Mouse (Mus musculus): ENCODE measurements at regions not wholly inside any gene's neighbourhood (a gene's known extent, or its start where the extent isn't known, plus 50 kb on each side); places are given as distances from the start of the nearest gene placed in this dataset.

DNA sequence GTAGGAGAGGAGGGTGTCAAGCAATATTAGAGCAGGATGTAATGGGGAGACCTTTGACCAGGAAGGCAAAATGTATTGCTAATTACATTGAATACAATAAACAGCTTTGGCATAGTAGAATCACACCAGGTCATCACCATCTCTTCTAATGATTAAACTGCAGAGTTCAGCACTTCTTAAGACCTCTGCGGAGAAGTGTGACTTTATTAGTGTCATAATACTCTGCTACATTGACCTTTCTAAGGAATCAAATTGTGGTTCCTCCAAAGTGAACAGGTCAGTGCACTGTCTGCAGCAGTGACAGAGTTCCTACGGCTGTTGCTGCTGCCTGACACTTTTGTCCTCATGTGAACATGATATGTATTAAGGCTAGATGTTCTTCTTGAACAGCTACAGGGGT lies 228.0 kb upstream of the Gm11042 start:
- Histone ChIP-seq H3K4me1 (ENCODE audit: control insufficient read depth, low read depth, low read length) (no peaks in the 10 kb centered on the region), H3K36me3 (ENCODE audit: control insufficient read depth, insufficient read depth) (no peaks in the 10 kb centered on the region), H3K27me3 (ENCODE audit: control insufficient read depth, insufficient read depth, low read depth, low read length) (no peaks in the 10 kb centered on the region), H3K4me2 (ENCODE audit: low read depth, low read length) (no peak overlapping the region), H3K9ac (ENCODE audit: low read depth, low read length) (no peak overlapping the region), H3K9me3 (replicated peaks; ENCODE audit: control insufficient read depth, low read length) (no peaks in the 10 kb centered on the region), H3K27ac (ENCODE audit: low read length) (no peak overlapping the region), H3K4me3 (ENCODE audit: low read depth, low read length) (no peak overlapping the region)
- 74% methylated on average over 2 of the region's 2 CpGs for WGBS (ENCODE audit: insufficient replicate concordance)
- no peak for ATAC-seq (ENCODE audit: low read depth)

DNA sequence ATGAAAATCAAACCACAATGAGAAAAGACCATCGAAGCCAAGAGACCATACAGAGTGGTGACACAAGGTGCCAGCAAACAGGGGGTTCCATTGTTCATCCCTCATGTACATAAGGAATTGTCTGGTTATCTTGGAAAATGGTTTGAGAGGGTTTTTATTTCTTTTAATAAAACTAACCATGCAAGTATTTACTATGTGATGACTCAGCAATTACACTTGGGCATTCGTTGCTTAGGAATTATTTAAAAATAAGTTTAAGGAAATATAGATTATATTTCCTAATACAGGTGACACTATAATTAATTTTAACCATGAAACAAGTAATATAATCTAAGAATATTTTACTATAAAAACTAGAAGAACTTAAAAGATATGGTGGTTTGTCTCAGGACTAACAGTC lies 218.7 kb upstream of the Gm11042 start:
- Histone ChIP-seq H3K9ac (ENCODE audit: low read depth, low read length) (no peak overlapping the region), H3K27me3 (ENCODE audit: control insufficient read depth, insufficient read depth, low read depth, low read length) (no peaks in the 10 kb centered on the region), H3K9me3 (replicated peaks; ENCODE audit: control insufficient read depth, low read length) (no peaks in the 10 kb centered on the region), H3K4me3 (ENCODE audit: low read depth, low read length) (no peak overlapping the region), H3K4me1 (ENCODE audit: control insufficient read depth, low read depth, low read length) (no peaks in the 10 kb centered on the region), H3K36me3 (ENCODE audit: control insufficient read depth, insufficient read depth) (no peaks in the 10 kb centered on the region), H3K27ac (ENCODE audit: low read length) (no peak overlapping the region), H3K4me2 (ENCODE audit: low read depth, low read length) (no peak overlapping the region)
- WGBS (ENCODE audit: insufficient replicate concordance), result 56% methylated on average over 2 of the region's 2 CpGs
- no peak for ATAC-seq (ENCODE audit: low read depth)

DNA sequence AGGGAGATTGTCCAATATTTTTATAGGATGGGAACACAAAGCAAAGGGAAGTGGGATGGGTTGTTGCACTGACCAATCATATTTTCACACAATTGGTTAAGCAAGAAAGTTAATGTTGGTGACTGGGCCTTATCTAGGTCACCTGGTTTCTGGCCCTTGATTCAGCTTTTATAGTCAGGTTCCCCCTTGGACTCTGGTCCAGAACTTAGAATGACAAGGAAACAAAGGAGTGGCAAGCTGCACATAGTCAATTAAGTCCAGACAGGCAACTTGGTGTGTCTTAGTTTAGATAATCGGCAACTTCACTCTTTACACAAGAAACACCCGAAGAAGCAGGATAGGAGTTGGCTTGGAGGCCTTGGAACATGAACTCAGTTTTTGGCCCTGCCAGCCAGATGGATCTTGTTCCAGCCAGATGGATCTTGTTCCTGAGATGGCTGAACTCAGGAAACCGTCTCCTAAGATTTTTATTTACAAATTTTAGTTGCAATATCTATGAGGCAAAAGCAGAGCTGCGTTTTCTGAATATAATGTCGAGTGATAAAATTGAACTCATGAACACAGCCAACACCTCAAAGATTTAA lies 212.9 kb upstream of the Gm11042 start:
- Histone ChIP-seq H3K27me3 (ENCODE audit: control insufficient read depth, insufficient read depth, low read depth, low read length) (no peaks in the 10 kb centered on the region), H3K9me3 (replicated peaks; ENCODE audit: control insufficient read depth, low read length) (no peaks in the 10 kb centered on the region), H3K36me3 (ENCODE audit: control insufficient read depth, insufficient read depth) (no peaks in the 10 kb centered on the region), H3K27ac (ENCODE audit: low read length) (no peak overlapping the region), H3K9ac (ENCODE audit: low read depth, low read length) (no peak overlapping the region), H3K4me3 (ENCODE audit: low read depth, low read length) (no peak overlapping the region), H3K4me2 (ENCODE audit: low read depth, low read length) (no peak overlapping the region), H3K4me1 (ENCODE audit: control insufficient read depth, low read depth, low read length) (no peaks in the 10 kb centered on the region)
- ATAC-seq (ENCODE audit: low read depth), result no peak
- WGBS (ENCODE audit: insufficient replicate concordance), result 63% methylated on average over 5 of the region's 5 CpGs

DNA sequence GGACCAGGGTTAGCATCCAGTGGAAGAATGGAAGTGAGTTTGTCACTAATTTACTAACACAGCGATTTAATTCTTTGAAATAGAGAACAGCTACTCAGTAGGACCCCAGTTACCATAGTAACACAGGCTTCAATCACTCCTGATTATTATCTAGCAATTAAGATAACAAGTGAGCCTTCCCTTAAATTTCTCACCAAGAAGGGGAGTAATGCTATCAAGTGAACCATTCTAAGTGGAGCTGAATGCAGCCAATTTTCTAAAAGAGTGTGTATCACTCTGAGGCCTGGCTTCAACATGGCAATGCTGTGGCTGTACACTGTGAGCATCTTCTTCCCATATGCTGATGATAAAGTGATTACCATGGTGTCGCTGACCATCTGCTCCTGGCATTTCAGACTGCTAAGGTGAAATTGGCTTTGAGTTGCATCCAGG lies 211.0 kb upstream of the Gm11042 start:
- H3K27ac ChIP-seq (ENCODE audit: low read length), result no peak overlapping the region
- no peak overlapping the region for H3K9ac ChIP-seq (ENCODE audit: low read depth, low read length)
- ATAC-seq (ENCODE audit: low read depth), result no peak
- H3K9me3 ChIP-seq (replicated peaks; ENCODE audit: control insufficient read depth, low read length), result no peaks in the 10 kb centered on the region
- H3K4me2 ChIP-seq (ENCODE audit: low read depth, low read length), result no peak overlapping the region
- no peaks in the 10 kb centered on the region for H3K36me3 ChIP-seq (ENCODE audit: control insufficient read depth, insufficient read depth)
- H3K27me3 ChIP-seq (ENCODE audit: control insufficient read depth, insufficient read depth, low read depth, low read length), result no peaks in the 10 kb centered on the region
- 44% methylated on average over 2 of the region's 2 CpGs for WGBS (ENCODE audit: insufficient replicate concordance)
- H3K4me3 ChIP-seq (ENCODE audit: low read depth, low read length), result no peak overlapping the region
- no peaks in the 10 kb centered on the region for H3K4me1 ChIP-seq (ENCODE audit: control insufficient read depth, low read depth, low read length)

DNA sequence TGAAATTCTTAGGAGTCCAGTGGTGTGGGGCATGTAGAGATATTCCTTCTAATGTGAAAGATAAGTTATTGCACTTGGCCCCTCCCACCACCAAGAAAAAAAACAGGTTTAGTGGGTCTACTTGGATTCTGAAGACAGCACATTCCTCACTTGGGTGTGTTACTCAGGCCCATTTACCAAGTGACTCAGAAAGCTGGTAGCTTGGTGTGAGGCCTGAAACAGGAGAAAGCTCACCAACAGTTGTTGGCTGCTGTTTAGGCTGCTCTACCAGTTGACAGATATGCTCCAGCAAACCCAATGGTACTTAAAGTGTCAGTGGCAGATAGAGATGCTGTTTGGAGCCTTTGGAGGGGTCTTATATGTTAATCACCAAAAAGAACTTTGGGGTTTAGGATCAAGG lies 207.8 kb upstream of the Gm11042 start:
- Histone ChIP-seq H3K4me1 (ENCODE audit: control insufficient read depth, low read depth, low read length) (no peaks in the 10 kb centered on the region), H3K9me3 (replicated peaks; ENCODE audit: control insufficient read depth, low read length) (no peaks in the 10 kb centered on the region), H3K4me2 (ENCODE audit: low read depth, low read length) (no peak overlapping the region), H3K9ac (ENCODE audit: low read depth, low read length) (no peak overlapping the region), H3K36me3 (ENCODE audit: control insufficient read depth, insufficient read depth) (no peaks in the 10 kb centered on the region), H3K27ac (ENCODE audit: low read length) (no peak overlapping the region), H3K27me3 (ENCODE audit: control insufficient read depth, insufficient read depth, low read depth, low read length) (no peaks in the 10 kb centered on the region), H3K4me3 (ENCODE audit: low read depth, low read length) (no peak overlapping the region)
- no peak for ATAC-seq (ENCODE audit: low read depth)

DNA sequence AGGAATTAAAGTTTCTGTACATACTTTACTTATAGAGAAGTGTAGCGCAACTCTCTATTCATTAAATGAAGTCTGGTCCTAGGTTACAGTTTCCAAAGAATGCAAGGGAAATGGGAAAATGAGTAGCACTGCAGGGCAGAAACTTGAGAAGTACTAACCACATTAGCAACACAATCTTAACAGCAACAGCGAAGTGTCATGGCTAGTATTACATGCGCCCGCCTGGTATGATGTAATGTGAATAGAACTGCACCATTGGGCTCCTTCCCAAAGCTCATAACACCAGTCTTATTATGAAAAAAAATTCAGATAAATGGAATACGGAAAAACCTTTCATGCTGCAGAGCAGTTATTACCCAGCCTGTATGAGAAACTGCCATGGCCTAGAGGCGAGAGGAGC lies 201.8 kb upstream of the Gm11042 start:
- WGBS (ENCODE audit: insufficient replicate concordance), result 73% methylated on average over 6 of the region's 6 CpGs
- ATAC-seq (ENCODE audit: low read depth), result no peak

DNA sequence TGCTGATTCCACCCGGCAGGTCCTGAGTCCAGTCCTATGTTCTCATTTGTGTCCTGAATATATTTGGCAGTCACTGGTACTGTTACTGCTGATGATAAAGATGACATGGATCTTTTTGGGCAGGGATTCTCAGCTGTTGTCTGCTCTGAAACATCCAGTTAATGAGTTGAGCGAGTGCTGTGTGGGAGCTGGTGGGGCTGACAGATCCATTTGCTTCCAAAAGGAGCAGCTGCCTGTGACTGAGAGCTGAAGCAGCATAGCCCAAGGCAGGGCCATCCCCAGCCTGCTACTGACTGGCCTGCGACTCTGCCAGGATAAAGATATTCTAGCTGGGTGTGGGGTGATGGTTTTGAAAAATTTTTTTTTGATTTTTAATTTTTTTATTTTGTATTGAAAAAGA lies 200.3 kb upstream of the Gm11042 start:
- Histone ChIP-seq H3K4me1 (ENCODE audit: control insufficient read depth, low read depth, low read length) (no peaks in the 10 kb centered on the region), H3K4me3 (ENCODE audit: low read depth, low read length) (no peak overlapping the region), H3K27me3 (ENCODE audit: control insufficient read depth, insufficient read depth, low read depth, low read length) (no peaks in the 10 kb centered on the region), H3K9ac (ENCODE audit: low read depth, low read length) (no peak overlapping the region), H3K27ac (ENCODE audit: low read length) (no peak overlapping the region), H3K36me3 (ENCODE audit: control insufficient read depth, insufficient read depth) (no peaks in the 10 kb centered on the region), H3K9me3 (replicated peaks; ENCODE audit: control insufficient read depth, low read length) (no peaks in the 10 kb centered on the region), H3K4me2 (ENCODE audit: low read depth, low read length) (no peak overlapping the region)
- WGBS (ENCODE audit: insufficient replicate concordance), result 46% methylated on average over 3 of the region's 3 CpGs
- no peak for ATAC-seq (ENCODE audit: low read depth)

More for the DNA sequence above, 201.8 kb upstream of the Gm11042 start:
- Histone ChIP-seq H3K9me3 (replicated peaks; ENCODE audit: control insufficient read depth, low read length) (no peaks in the 10 kb centered on the region), H3K9ac (ENCODE audit: low read depth, low read length) (no peak overlapping the region), H3K4me1 (ENCODE audit: control insufficient read depth, low read depth, low read length) (no peaks in the 10 kb centered on the region), H3K36me3 (ENCODE audit: control insufficient read depth, insufficient read depth) (no peaks in the 10 kb centered on the region), H3K27me3 (ENCODE audit: control insufficient read depth, insufficient read depth, low read depth, low read length) (no peaks in the 10 kb centered on the region), H3K27ac (ENCODE audit: low read length) (no peak overlapping the region), H3K4me3 (ENCODE audit: low read depth, low read length) (no peak overlapping the region), H3K4me2 (ENCODE audit: low read depth, low read length) (no peak overlapping the region)

DNA sequence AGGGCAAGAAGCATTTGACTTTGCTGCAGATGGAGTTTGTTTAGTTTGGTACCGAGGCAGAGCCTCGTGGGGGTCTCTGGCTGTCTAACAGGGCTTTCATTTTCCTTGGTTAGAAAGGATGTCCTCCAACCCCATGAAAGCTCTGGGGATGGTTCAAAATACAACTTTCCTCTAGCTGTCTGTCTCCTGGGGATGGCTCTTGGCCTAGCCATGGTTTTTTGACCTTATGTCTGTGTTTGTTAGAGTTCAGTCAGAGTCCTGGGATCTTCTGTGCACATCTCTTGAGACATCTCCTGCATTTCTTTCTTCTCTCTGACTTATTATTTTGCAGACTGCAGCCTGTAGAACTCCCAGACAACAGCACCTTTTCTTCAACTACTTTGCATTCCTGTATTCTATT lies 186.6 kb upstream of the Gm11042 start:
- 66% methylated on average over 2 of the region's 2 CpGs for WGBS (ENCODE audit: insufficient replicate concordance)
- no peak for ATAC-seq (ENCODE audit: low read depth)
- no peaks in the 10 kb centered on the region for H3K36me3 ChIP-seq (ENCODE audit: control insufficient read depth, insufficient read depth)

DNA sequence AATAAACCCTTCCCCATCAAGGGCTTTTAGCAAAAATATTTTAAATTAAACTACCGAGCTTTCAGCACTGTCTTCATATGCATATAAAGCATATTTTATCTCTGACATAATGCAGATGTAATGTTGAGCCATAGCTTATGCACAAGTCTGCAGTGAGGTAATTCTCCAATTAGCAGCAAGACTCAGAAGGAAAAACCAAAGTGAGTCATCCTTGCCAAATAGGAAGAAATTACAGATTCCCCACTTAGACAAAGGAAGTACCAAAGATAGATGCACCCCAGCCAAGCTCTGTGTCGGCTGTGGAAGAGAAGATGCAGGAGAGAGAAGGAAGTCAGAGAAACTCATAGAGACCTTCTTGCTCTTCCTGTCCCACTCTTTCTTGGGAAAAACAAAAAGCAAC lies 161.4 kb upstream of the Gm11042 start:
- Histone ChIP-seq H3K27ac (ENCODE audit: low read length) (no peak overlapping the region), H3K36me3 (ENCODE audit: control insufficient read depth, insufficient read depth) (no peaks in the 10 kb centered on the region), H3K9ac (ENCODE audit: low read depth, low read length) (no peak overlapping the region), H3K4me1 (ENCODE audit: control insufficient read depth, low read depth, low read length) (no peaks in the 10 kb centered on the region), H3K9me3 (replicated peaks; ENCODE audit: control insufficient read depth, low read length) (no peaks in the 10 kb centered on the region), H3K27me3 (ENCODE audit: control insufficient read depth, insufficient read depth, low read depth, low read length) (no peaks in the 10 kb centered on the region), H3K4me2 (ENCODE audit: low read depth, low read length) (no peak overlapping the region), H3K4me3 (ENCODE audit: low read depth, low read length) (no peak overlapping the region)
- 45% methylated on average over 2 of the region's 2 CpGs for WGBS (ENCODE audit: insufficient replicate concordance)
- no peak for ATAC-seq (ENCODE audit: low read depth)

More for the DNA sequence above, 186.6 kb upstream of the Gm11042 start:
- Histone ChIP-seq H3K4me2 (ENCODE audit: low read depth, low read length) (no peak overlapping the region), H3K27ac (ENCODE audit: low read length) (no peak overlapping the region), H3K27me3 (ENCODE audit: control insufficient read depth, insufficient read depth, low read depth, low read length) (no peaks in the 10 kb centered on the region), H3K4me1 (ENCODE audit: control insufficient read depth, low read depth, low read length) (no peaks in the 10 kb centered on the region), H3K9ac (ENCODE audit: low read depth, low read length) (no peak overlapping the region), H3K4me3 (ENCODE audit: low read depth, low read length) (no peak overlapping the region), H3K9me3 (replicated peaks; ENCODE audit: control insufficient read depth, low read length) (no peaks in the 10 kb centered on the region)

All from liver, embryonic 16.5 days (tissue).